Mouse (Mus musculus) midbrain, postnatal 0 days (tissue): ENCODE measurements around the gene Cdc42bpa. TPM values are rescaled to one million over a fixed set of nuclear protein-coding genes. Genes with fewer than 3 reads are reported as not detected.

Source experiments
- ATAC-seq: fragments of 200-750 bp; cut with Nextera tagmentation; 2 replicates; pipeline ENCODE4 v1.8.0; 2017; ENCODE audit warnings: moderate number of reproducible peaks, mild to moderate bottlenecking, moderate TSS enrichment, moderate library complexity; ENCODE audit not compliant: low FRiP score
- DNase-seq: peaks from one replicate; pipeline ENCODE4 v3.0.0-alpha.2; 2015; ENCODE audit warnings: low spot score
- H3K27ac ChIP-seq: fragments of 300-500 bp; sonication (generic); 2 replicates; pipeline ENCODE4 v1.5.1; 2014; ENCODE audit warnings: low read depth, mild to moderate bottlenecking, low read length, mixed read lengths
- H3K27me3 ChIP-seq: fragments of 300-500 bp; sonication (generic); 2 replicates; pipeline ENCODE4 v1.6.1; 2014; ENCODE audit warnings: low read length, control low read depth, mixed read lengths; ENCODE audit not compliant: insufficient read depth
- H3K36me3 ChIP-seq: fragments of 300-500 bp; sonication (generic); 2 replicates; pipeline ENCODE4 v1.6.1; 2014; ENCODE audit warnings: low read length, control low read depth, mixed read lengths; ENCODE audit not compliant: insufficient read depth
- H3K4me1 ChIP-seq: fragments of 300-500 bp; sonication (generic); 2 replicates; pipeline ENCODE4 v1.6.1; 2014; ENCODE audit warnings: mild to moderate bottlenecking, control low read depth, antibody characterized with exemption, low read length, mixed read lengths; ENCODE audit not compliant: insufficient read depth
- H3K4me2 ChIP-seq: fragments of 300-500 bp; sonication (generic); 2 replicates; pipeline ENCODE4 v1.6.1; 2014; ENCODE audit warnings: low read depth, mild to moderate bottlenecking, low read length, mixed read lengths; ENCODE audit not compliant: poor library complexity, severe bottlenecking
- H3K4me3 ChIP-seq: fragments of 300-500 bp; sonication (generic); 2 replicates; pipeline ENCODE4 v1.5.1; 2014; ENCODE audit warnings: low read depth, mild to moderate bottlenecking, low read length, moderate library complexity
- H3K9ac ChIP-seq: fragments of 300-500 bp; sonication (generic); replicated peaks from 2 replicates; pipeline ENCODE4 v1.6.1; 2014; ENCODE audit warnings: mild to moderate bottlenecking, low read length, moderate library complexity, mixed read lengths; ENCODE audit not compliant: poor library complexity, severe bottlenecking
- H3K9me3 ChIP-seq: fragments of 300-500 bp; sonication (generic); 2 replicates; pipeline ENCODE4 v1.6.1; 2016; ENCODE audit warnings: low read length, control low read depth
- CTCF ChIP-seq: IDR thresholded peaks from 2 replicates; pipeline ENCODE4 v1.5.1; 2016; ENCODE audit warnings: antibody characterized with exemption, mild to moderate bottlenecking
- WGBS: fragments of 180-500 bp; shearing (Covaris S2); extraction: QIAGEN DNeasy Blood & Tissue Kit; methylation state at CpG from one replicate; pipeline ENCODE4 v1.1.7; 2014; 5-methylcytosine and 5-hydroxymethylcytosine counted together
- polyA plus RNA-seq: library from polyadenylated mRNA; unstranded; fragments of >200 nt; fragmentation: Nextera tagmentation; extraction: Ambion mirVana; gene quantifications from 2 replicates; pipeline ENCODE4 v1.2.1, GENCODE M21; 2015
- total RNA-seq: library from RNA; depleted of rRNA; stranded (reverse); fragments of >200 nt; gene quantifications from 2 replicates; pipeline ENCODE4 v1.2.3, GENCODE M21; 2014

Gene Cdc42bpa
- total and polyA plus RNA-seq, 2 experiments from 2014 or later, result 29.3 to 108 TPM

GRCm38 (mm10) chr1:179981680-179982079 is 21.4 kb downstream of the Cdc42bpa start:
- H3K9me3 ChIP-seq, result no peaks in the 10 kb centered on the region
- no peaks in the 10 kb centered on the region for H3K4me1 ChIP-seq
- H3K4me2 ChIP-seq, result no peak overlapping the region
- H3K27me3 ChIP-seq, result no peaks in the 10 kb centered on the region
- no peaks in the 10 kb centered on the region for H3K36me3 ChIP-seq
- ATAC-seq, result no peak
- no peak overlapping the region for H3K9ac ChIP-seq
- H3K4me3 ChIP-seq, result no peak overlapping the region
- no peak for TF ChIP-seq CTCF
- no peak overlapping the region for H3K27ac ChIP-seq
- DNase-seq, result no peak

- Histone ChIP-seq H3K36me3 (no peaks in the 10 kb centered on the region), H3K9ac (no peak overlapping the region), H3K4me2 (no peak overlapping the region), H3K4me3 (no peak overlapping the region), H3K27ac (no peak overlapping the region), H3K27me3 (no peaks in the 10 kb centered on the region), H3K4me1 (no peaks in the 10 kb centered on the region), H3K9me3 (no peaks in the 10 kb centered on the region)
- WGBS, result 75% methylated on average over 1 of the region's 1 CpGs
- DNase-seq (no peak), ATAC-seq (no peak)
- TF ChIP-seq CTCF, result no peak
These were observed 21.9 kb downstream of the Cdc42bpa start for GRCm38 (mm10) chr1:179982183-179982582.

DNA sequence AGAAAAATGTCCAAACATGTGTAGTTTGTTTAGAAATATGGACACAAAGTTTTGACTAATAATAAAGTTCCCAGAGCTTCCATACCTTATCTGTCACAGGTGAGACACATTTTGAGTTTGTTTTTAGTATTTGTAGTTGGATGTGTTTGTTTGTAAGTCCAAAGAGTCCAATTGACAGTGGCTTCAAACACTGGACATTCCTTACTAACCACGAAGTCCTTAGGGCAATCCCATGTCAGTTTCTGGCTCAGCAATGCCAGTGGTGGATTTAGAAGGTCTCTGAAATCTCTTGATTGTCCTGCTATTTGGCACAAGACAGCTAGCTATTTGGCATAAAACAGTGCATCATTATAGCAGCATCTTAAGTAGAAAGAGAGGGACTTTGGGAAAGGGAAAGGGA is 22.7 kb downstream of the Cdc42bpa start:
- 77% methylated on average over 1 of the region's 1 CpGs for WGBS
- TF ChIP-seq CTCF, result no peak
- no peak overlapping the region for H3K9ac ChIP-seq

DNA sequence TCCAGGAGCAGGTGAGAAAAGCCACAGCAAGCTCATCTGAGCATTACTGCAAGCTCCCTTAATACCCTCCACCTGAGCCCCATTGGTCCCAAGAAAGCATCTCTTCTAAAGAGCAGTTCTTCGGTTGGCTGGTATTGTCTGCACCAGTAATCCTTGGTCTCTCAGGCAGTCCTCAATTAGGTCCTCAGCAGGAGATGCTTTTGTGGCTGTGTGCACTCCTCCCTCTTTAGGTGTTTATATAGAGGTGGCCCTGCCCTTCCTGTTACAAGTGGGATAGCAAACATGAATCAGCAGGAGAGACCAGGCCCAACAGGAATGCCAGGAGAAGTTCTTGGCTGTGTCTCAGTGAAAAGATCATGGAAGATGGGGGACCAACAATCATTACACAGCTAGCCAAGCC is 23.9 kb downstream of the Cdc42bpa start:
- ATAC-seq, result no peak
- H3K9ac ChIP-seq, result no peak overlapping the region
- TF ChIP-seq CTCF, result no peak
- no peak overlapping the region for H3K4me3 ChIP-seq
- no peaks in the 10 kb centered on the region for H3K4me1 ChIP-seq
- no peak overlapping the region for H3K4me2 ChIP-seq
- no peaks in the 10 kb centered on the region for H3K36me3 ChIP-seq
- no peak overlapping the region for H3K27ac ChIP-seq
- H3K27me3 ChIP-seq, result no peaks in the 10 kb centered on the region
- no peak for DNase-seq
- H3K9me3 ChIP-seq, result no peaks in the 10 kb centered on the region
- WGBS, result 35% methylated on average over 1 of the region's 1 CpGs

More for the DNA sequence above, 22.7 kb downstream of the Cdc42bpa start:
- DNase-seq (no peak), ATAC-seq (no peak)
- Histone ChIP-seq H3K9me3 (no peaks in the 10 kb centered on the region), H3K4me1 (no peaks in the 10 kb centered on the region), H3K36me3 (no peaks in the 10 kb centered on the region), H3K4me2 (no peak overlapping the region), H3K4me3 (no peak overlapping the region), H3K27ac (no peak overlapping the region), H3K27me3 (no peaks in the 10 kb centered on the region)

DNA sequence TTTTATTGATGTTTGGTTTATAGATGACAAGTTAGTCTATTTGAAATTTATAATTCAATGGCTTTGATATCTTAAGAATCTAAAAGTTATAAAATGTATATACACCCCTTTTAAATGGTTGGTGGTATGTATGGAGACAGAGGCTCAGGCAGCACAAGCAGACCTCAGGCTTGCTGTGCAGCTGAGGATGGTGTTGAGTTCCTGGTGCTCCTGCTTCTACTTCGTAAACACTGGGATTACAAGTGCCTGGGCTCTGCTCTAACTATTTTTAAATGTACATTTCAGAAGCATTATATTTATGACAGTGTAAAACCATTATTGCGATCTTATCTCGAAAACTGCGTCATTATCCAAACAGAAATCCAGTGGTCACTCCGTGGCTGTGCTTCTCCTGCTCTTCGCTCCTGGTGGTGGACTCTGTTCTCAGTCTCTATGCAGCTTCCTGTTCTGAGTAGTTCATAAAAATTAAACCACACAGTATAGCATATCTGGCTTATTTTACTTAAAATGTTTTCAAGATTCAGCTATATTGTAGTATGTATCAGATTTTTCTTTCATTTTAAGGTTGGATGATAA is 31.5 kb downstream of the Cdc42bpa start:
- 91% methylated on average over 6 of the region's 6 CpGs for WGBS
- DNase-seq, result no peak
- no peak overlapping the region for H3K4me2 ChIP-seq
- ATAC-seq, result no peak
- H3K9ac ChIP-seq, result no peak overlapping the region
- TF ChIP-seq CTCF, result no peak
- no peak overlapping the region for H3K4me3 ChIP-seq
- no peaks in the 10 kb centered on the region for H3K4me1 ChIP-seq
- no peak overlapping the region for H3K27ac ChIP-seq
- no peaks in the 10 kb centered on the region for H3K36me3 ChIP-seq
- H3K27me3 ChIP-seq, result no peaks in the 10 kb centered on the region
- H3K9me3 ChIP-seq, result no peaks in the 10 kb centered on the region

DNA sequence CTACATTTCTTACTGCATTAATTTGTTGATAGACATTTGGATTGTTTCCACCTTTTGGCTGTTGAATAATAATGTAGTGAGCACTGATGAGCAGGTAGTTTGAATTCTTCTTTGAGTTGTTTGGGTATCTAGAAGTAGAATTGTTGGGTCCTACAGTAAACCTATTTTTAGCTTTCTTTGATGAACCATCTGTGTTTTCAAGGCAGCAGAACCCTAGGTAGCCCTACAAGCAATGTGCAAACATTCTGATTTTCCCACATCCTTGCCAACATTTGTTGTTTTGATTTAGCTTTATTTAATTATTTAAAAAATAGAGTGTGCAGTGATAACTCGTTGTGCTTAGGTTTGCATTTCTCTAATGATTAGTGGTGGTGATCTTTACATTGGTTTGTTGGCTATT is 32.0 kb downstream of the Cdc42bpa start:
- no peaks in the 10 kb centered on the region for H3K4me1 ChIP-seq
- ATAC-seq (no peak), DNase-seq (no peak)
- no peak overlapping the region for H3K4me2 ChIP-seq
- H3K36me3 ChIP-seq, result no peaks in the 10 kb centered on the region
- no peak for TF ChIP-seq CTCF
- no peak overlapping the region for H3K9ac ChIP-seq
- no peak overlapping the region for H3K4me3 ChIP-seq
- no peak overlapping the region for H3K27ac ChIP-seq
- no peaks in the 10 kb centered on the region for H3K27me3 ChIP-seq
- WGBS, result 87% methylated on average over 1 of the region's 1 CpGs
- no peaks in the 10 kb centered on the region for H3K9me3 ChIP-seq
